8 mouse cellular contexts compared by ENCODE assay signal in the genomic region with DNA sequence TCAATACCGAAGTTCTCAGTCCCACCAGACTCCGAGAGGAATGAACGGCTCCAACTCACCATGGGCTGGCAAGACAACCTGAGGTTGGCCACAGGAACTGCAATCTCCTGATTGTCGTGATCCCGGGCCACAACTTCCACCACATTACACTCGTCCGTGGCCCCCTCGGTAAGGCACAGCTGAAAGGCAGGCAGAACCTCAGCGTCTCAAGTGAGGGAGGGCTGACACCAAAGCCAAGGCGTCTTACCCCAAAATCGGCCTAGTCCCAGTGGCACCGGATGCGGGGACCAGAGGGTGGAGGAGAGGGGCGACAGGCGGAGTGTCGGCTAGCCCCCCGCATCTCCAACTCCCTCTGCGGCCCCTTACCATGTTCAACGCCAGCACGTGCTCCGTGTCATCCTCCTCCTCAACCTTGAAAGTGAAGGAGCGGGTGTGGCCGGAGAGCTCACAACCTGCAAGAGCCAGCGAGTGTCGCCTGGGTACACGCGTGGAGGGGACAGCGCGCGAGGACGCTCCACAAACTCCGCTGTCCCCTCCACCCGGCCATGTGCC. TPM values are rescaled to one million over a fixed set of nuclear protein-coding genes. Genes with fewer than 3 reads are reported as not detected.
A peak's percentile ranks its signal among the peaks of the same experiment; 100 is the strongest.
DNase-seq lines count a peak whose midpoint lies in the region; ATAC-seq and TF ChIP-seq lines count a peak whose summit lies in the region.

No protein-coding gene starts in this region.

- TF ChIP-seq CTCF in stomach, postnatal 0 days (IDR thresholded peaks at IDR 0.05; ENCODE audit: low read depth): no peak

- H3K27me3 ChIP-seq in heart, embryonic 16.5 days (ENCODE audit: control insufficient read depth, insufficient read depth, low read length): peaks cover 21% of the 10 kb centered on the region
- H3K27me3 ChIP-seq in stomach, postnatal 0 days (ENCODE audit: control insufficient read depth, insufficient read depth, low read length): peaks cover 4% of the 10 kb centered on the region; the same call in 1 of the 2 replicates

- H3K4me3 ChIP-seq in heart, embryonic 16.5 days (ENCODE audit: low read length): peak overlapping the region; percentile 93
- peak overlapping the region; percentile 79 for H3K4me3 ChIP-seq in stomach, postnatal 0 days (ENCODE audit: low read depth, low read length)

- no peaks in the 10 kb centered on the region for H3K9me3 ChIP-seq in heart, embryonic 16.5 days (replicated peaks; ENCODE audit: control insufficient read depth, low read length)
- no peaks in the 10 kb centered on the region for H3K9me3 ChIP-seq in stomach, postnatal 0 days (ENCODE audit: control insufficient read depth, low read length)

- peaks cover 19% of the 10 kb centered on the region for H3K36me3 ChIP-seq in heart, embryonic 16.5 days (ENCODE audit: control insufficient read depth, insufficient read depth)
- H3K36me3 ChIP-seq in stomach, postnatal 0 days (ENCODE audit: control insufficient read depth, insufficient read depth, low read length): peaks cover 7% of the 10 kb centered on the region

- ATAC-seq in cerebellum, adult (ENCODE audit: insufficient number of reproducible peaks, low FRiP score, low TSS enrichment): no peak
- ATAC-seq in activated CD4-positive, CD25-positive, alpha-beta regulatory T cell, adult 4 months: peak; percentile 22
- peak; percentile 11; the same call in 1 of the 2 replicates for ATAC-seq in heart, embryonic 16.5 days (replicated peaks; ENCODE audit: extremely low read depth, insufficient read depth, low FRiP score)
- ATAC-seq in stomach, postnatal 0 days (ENCODE audit: low FRiP score, low TSS enrichment): peak; percentile 19

- no peak for TF ChIP-seq EP300 in stomach, postnatal 0 days (optimal IDR thresholded peaks at IDR 0.05)

- peak overlapping the region; percentile 94 for H3K9ac ChIP-seq in heart, embryonic 16.5 days (ENCODE audit: low read length)
- peak overlapping the region; percentile 75 for H3K9ac ChIP-seq in stomach, postnatal 0 days (ENCODE audit: low read length)

- H3K4me1 ChIP-seq in heart, embryonic 16.5 days (ENCODE audit: control insufficient read depth, insufficient read depth, low read length): peaks cover 35% of the 10 kb centered on the region
- H3K4me1 ChIP-seq in stomach, postnatal 0 days (replicated peaks; ENCODE audit: control insufficient read depth, insufficient read depth): peaks cover 2% of the 10 kb centered on the region; the same call in 1 of the 2 replicates

- H3K4me2 ChIP-seq in heart, embryonic 16.5 days (ENCODE audit: low read depth, low read length): peak overlapping the region; percentile 96
- peak overlapping the region; percentile 96 for H3K4me2 ChIP-seq in stomach, postnatal 0 days (replicated peaks; ENCODE audit: low read depth)

- no peak overlapping the region for H3K27ac ChIP-seq in heart, embryonic 16.5 days (ENCODE audit: low read length)
- H3K27ac ChIP-seq in stomach, postnatal 0 days (replicated peaks): no peak overlapping the region

- WGBS in heart, embryonic 16.5 days: 1% methylated on average over 33 of the region's 33 CpGs
- 1% methylated on average over 32 of the region's 33 CpGs for WGBS in stomach, postnatal 0 days

- DNase-seq in cerebellum, postnatal 10 days: peak; percentile 28 to 29
- peak; percentile 67 for DNase-seq in 3134 (ENCODE audit: extremely low read depth, insufficient read length, low spot score)
- DNase-seq in lung, postnatal 10 days: peak; percentile 18
- no peak for DNase-seq in stomach, postnatal 0 days (ENCODE audit: low spot score)
- no peak for DNase-seq in layer of hippocampus, adult 11-12 months (ENCODE audit: low spot score)

RNA-seq across cellular contexts. Expression of gene Npm3, which starts 0.6 kb away (rescaled TPM):
- polyA plus RNA-seq in activated CD4-positive, CD25-positive, alpha-beta regulatory T cell, adult 4 months (2017; shearing (Covaris generic)): 10 to 100 TPM; 26.7 to 70.7 TPM
- 9.0 and 9.2 TPM in 2 replicates for polyA plus RNA-seq in heart, embryonic 16.5 days (2015; fragmentation: Nextera tagmentation; extraction: Ambion mirVana)
- polyA plus RNA-seq in stomach, postnatal 0 days (2015; fragmentation: Nextera tagmentation; extraction: Ambion mirVana): 9.9 and 10.9 TPM in 2 replicates

RNA-seq across cellular contexts. Expression of gene Fgf8, which starts 6.1 kb away (rescaled TPM):
- not detected for polyA plus RNA-seq in activated CD4-positive, CD25-positive, alpha-beta regulatory T cell, adult 4 months (2017; shearing (Covaris generic))
- 0.12 and 0.47 TPM in 2 replicates for polyA plus RNA-seq in heart, embryonic 16.5 days (2015; fragmentation: Nextera tagmentation; extraction: Ambion mirVana)
- polyA plus RNA-seq in stomach, postnatal 0 days (2015; fragmentation: Nextera tagmentation; extraction: Ambion mirVana): not detected in 2 replicates

RNA-seq across cellular contexts. Expression of gene Mgea5, which starts 34.9 kb away (rescaled TPM):
- 100 to 1,000 TPM; 146 to 151 TPM for polyA plus RNA-seq in activated CD4-positive, CD25-positive, alpha-beta regulatory T cell, adult 4 months (2017; shearing (Covaris generic))
- 33.3 and 33.7 TPM in 2 replicates for polyA plus RNA-seq in heart, embryonic 16.5 days (2015; fragmentation: Nextera tagmentation; extraction: Ambion mirVana)
- polyA plus RNA-seq in stomach, postnatal 0 days (2015; fragmentation: Nextera tagmentation; extraction: Ambion mirVana): 16.5 and 19.0 TPM in 2 replicates

Comparison
In these comparisons a context has a peak if more than half of its experiments do, and no peak if none do; other contexts are left out.
1. DNase-seq: peak in cerebellum, postnatal 10 days (2 of 2), 3134 (single experiment) and lung, postnatal 10 days (single experiment); none in stomach, postnatal 0 days (single experiment) and layer of hippocampus, adult 11-12 months (single experiment).